Mouse (Mus musculus) large intestine, adult 2 months (tissue): ENCODE data around the gene Tmem150a. TPM values are rescaled to one million over a fixed set of nuclear protein-coding genes. Genes with fewer than 3 reads are reported as not detected.

ENCODE experiments used
- DNase-seq: peaks from one replicate; pipeline ENCODE4 v3.0.0-alpha.2; 2012; ENCODE audit warnings: low read depth, low spot score
- WGBS: fragments of 180-500 bp; shearing (Covaris S2); methylation state at CpG from one replicate; pipeline ENCODE4 v1.1.7; 2018; 5-methylcytosine and 5-hydroxymethylcytosine counted together
- polyA plus RNA-seq: library from polyadenylated mRNA; depleted of rRNA; stranded (reverse); fragments of >200 nt; gene quantifications from 2 replicates; pipeline ENCODE4 v1.2.3, GENCODE M21; 2012

The Tmem150a gene
- polyA plus RNA-seq, 1 experiment, result 13.4 TPM

DNA sequence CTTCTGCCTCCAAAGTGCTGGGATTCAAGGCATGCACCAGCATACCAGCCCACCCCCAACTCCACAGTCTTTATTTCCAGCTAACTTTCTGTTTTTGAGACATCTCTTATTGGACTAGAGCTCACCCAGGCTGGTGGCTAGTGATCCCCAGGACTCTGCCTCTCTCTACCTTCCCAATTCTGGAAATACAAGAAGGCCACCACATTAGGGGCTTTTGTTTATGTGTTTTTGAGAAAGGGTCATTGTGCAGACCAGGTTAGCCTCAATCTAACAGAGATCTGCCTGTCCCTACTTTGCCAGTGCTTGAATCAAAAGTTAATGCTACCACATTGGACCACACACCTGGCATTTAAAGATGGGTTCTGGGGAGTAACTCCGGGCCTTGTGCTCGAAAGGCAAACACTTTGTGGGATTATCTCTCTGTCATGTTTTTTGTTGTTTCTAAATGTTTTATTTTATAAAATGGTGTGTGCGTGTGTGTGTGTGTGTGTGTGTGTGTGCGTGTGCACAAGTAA, 12.3 kb downstream of the Tmem150a start:
- no peak for DNase-seq
- WGBS, result 74% methylated on average over 4 of the region's 4 CpGs

GRCm38 (mm10) chr6:72369557-72369956, 14.3 kb downstream of the Tmem150a start:
- DNase-seq, result no peak

DNA sequence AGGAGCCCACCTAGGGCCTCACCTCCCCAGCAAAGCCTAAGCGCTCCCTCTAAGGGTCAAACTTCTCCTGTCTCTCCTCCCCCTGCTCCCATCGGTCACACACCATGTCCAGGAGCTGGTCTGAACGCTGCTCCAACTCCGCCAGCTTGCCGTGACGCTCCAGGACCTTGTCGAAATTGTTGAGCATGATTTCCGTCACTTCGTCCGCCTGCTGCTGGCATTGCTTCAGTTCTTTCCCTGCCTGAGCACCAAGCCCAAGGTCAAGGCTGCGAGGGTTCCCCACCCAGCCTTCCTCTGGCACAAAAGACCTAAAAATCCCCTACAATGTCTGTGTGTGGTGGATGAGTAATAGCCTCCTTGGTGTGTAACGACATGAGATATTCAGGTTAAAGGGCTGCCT, 14.8 kb downstream of the Tmem150a start:
- DNase-seq, result no peak
- 78% methylated on average over 12 of the region's 12 CpGs for WGBS

More at GRCm38 (mm10) chr6:72369557-72369956, 14.3 kb downstream of the Tmem150a start:
- WGBS, result 84% methylated on average over 4 of the region's 4 CpGs

GRCm38 (mm10) chr6:72371147-72371546, 15.9 kb downstream of the Tmem150a start:
- WGBS, result 49% methylated on average over 5 of the region's 5 CpGs
- no peak for DNase-seq

GRCm38 (mm10) chr6:72371571-72371970, 16.3 kb downstream of the Tmem150a start:
- no peak for DNase-seq
- WGBS, result 16% methylated on average over 1 of the region's 1 CpGs

DNA sequence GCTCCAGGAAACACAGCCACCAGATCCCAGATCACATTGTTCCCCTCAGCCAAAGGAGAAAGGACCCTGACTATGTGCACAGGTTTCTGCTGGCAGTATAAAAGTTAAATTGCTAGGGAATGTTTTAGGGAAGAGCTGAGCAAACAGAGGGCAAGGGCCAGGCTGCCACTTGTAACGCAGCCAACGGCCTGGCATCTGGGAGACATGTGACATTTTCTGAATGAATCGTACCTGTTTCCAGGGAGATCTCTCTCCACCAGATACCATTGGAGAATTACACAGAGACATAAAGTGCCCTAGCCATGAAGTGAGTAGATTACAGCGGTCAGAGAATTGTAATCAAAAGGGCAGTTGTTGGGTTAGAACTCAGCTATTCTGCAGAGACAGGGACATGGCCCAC, 17.9 kb downstream of the Tmem150a start:
- no peak for DNase-seq

GRCm38 (mm10) chr6:72374206-72374605, 19.0 kb downstream of the Tmem150a start:
- 68% methylated on average over 7 of the region's 7 CpGs for WGBS
- no peak for DNase-seq

More for the DNA sequence above, 17.9 kb downstream of the Tmem150a start:
- WGBS, result 33% methylated on average over 4 of the region's 4 CpGs

GRCm38 (mm10) chr6:72374820-72375563, 19.7 kb downstream of the Tmem150a start:
- DNase-seq, result no peak
- 51% methylated on average over 15 of the region's 15 CpGs for WGBS

- DNase-seq, result no peak
- WGBS, result 94% methylated on average over 8 of the region's 8 CpGs
These were observed 23.4 kb downstream of the Tmem150a start for GRCm38 (mm10) chr6:72378510-72379234.

DNA sequence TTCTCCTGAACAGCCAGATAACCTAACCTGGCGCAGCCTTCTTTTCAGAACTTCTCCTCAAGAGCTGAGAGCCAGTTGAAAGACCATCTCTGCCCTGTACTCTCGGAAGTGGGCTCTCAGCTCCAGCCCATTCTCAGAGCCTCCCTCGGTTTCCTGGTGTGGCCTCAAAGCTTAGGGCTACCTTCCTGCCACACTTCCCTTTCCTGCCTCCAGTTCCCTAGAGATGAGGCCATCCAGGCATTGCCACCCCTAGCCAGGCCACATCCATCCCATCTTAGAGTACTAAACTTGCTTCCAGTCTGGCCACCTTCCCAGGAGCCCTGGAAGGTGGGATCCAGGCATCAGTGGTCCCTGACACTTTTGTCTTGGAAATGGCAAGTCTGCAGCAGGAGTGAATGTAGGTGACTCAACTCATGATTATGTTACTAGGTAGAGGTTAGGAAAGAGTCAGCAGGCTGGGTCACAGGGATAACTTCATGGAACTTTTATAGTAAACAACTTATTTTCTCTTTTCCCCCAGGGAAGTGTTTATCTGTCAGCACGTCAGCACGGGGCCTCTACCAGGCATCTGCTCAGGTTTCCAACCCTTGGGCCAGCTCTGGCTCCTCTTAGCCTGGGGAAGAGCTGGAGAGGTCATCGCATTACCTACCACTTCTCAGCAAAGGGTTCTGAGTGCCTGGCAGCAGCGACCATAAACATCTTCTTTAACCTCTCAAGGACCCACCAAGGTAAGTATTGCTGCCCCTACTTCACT, 24.3 kb downstream of the Tmem150a start:
- DNase-seq, result no peak
- WGBS, result 53% methylated on average over 7 of the region's 7 CpGs

DNA sequence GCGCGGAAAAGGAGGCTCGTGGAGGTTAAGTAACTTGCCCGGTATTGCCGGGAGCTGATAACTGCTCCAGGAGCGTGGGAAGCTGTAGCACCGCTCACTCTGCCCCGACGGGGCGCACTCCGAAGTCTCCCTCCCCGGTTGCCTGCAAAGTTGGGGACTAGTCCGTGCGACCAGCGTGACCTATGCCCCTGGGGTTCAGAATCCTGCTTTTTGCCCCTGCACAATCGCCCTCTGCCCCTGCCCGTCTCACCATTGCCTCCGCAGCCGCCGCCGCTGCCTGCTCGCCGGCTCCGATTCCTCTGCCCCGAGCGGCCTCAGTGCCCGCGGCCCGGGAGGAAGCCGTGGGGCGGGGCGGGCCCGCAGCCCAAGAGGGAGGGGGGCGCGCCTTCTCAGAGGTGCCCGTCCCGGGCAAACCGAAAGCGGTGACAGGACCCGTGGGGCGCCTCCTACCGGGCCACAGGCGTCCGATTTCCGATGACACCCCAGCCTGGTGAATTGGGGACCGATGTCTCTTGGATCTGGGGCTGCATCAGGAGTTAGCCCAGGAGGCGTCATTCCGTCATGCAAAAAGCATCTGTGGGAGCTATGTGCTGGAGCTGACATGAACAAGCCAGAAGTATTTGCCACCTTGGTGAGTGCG, 25.0 kb downstream of the Tmem150a start, which contains the start of gene Vamp5:
Gene Vamp5, minus strand, starts transcription at position 338 of the 640 bp plus-strand sequence.
- WGBS, result 1% methylated on average over 49 of the region's 49 CpGs

DNA sequence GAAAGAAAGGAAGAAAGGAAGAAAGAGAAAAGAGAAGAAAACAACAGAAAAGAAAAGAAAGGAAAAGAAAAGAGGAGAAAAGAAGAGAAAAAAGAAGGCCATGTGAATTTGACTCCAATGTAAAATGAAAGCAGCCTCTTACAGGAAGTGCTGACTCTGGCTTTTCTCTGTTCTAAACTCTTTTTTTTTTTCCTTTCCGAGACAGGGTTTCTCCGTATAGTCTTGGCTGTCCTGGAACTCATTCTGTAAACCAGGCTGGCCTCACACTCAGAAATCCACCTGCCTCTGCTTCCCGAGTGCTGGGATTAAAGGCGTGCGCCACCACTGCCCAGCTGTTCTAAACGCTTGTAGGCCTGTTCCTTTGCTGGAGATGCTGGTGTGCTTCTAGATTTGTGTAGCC, 27.2 kb downstream of the Tmem150a start:
- no peak for DNase-seq
- 85% methylated on average over 6 of the region's 6 CpGs for WGBS

More for the DNA sequence above, 25.0 kb downstream of the Tmem150a start, which contains the start of gene Vamp5:
- no peak for DNase-seq

DNA sequence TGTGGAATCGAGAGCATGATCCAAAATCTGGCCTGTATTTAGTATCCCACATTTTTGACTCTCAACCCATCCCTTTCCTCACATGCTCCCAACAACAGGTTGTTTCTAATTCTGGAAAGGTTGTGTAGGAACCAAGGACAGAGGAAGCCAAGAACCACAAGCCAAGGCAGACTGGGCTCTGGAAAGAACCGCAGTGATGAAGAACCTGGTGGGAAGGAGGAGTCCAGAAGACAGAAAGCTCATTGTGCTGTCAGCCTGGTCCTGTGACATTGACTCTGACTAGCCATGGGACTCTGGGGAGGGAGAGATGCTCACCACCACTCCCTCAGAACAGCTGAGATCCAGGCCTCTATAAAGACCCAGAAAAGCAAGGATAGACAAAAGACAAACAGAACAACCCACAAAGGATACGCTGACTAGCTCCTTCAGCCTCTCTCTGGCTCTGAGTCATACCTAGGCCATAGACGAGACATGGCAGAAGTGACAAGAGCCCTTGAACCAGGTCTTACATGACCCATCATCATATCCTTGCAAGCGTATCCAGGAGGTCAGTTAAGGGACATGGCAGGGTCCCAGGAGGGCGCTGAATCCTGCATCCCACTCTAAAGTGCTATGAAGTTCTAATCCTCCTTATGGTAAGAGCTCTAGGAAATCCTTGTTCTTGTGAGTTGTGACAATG, 28.0 kb downstream of the Tmem150a start:
- no peak for DNase-seq
- WGBS, result 84% methylated on average over 6 of the region's 6 CpGs

- no peak for DNase-seq
- 93% methylated on average over 7 of the region's 7 CpGs for WGBS
These were observed 28.7 kb downstream of the Tmem150a start for GRCm38 (mm10) chr6:72383952-72384351.

DNA sequence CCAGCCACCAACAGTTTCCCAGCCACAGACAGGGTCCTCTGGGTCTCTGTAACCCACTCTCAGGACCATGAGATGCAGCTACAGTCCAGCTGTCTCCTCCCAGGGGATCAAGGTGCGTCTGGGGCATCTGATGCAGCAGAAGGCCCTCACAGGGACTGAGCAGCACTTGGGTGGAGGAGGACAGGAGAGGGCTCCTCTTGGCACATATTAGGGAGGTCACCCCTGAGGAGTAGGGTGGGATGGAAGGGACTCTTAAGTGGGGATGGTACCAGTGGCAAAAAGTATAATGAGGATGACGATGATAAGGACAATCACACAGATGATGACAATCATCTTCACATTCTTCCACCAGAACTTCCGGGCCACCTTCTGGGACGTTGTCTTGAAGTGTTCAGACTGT, 30.0 kb downstream of the Tmem150a start:
- 86% methylated on average over 4 of the region's 4 CpGs for WGBS
- DNase-seq, result no peak

DNA sequence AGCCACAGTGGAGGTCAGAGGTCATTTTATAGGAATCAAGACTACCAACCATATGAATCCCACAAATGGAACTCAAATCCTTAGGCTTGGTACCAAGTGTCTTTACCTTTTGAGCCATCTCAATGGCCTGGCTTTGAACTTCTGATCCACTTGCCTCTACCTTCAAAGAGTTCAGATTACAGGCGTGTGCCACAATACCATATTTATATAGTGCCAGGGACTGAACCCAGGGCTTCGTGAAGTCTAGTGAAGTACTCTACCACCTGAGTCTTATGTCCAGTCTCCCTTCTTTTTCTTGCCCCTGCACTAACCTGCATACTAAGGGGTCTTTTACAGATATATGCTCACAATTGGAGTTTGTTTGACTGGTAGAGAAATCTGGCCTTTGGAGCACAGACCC, 31.3 kb downstream of the Tmem150a start:
- no peak for DNase-seq
- 96% methylated on average over 2 of the region's 2 CpGs for WGBS

GRCm38 (mm10) chr6:72387816-72388215, 32.6 kb downstream of the Tmem150a start:
- WGBS, result 93% methylated on average over 3 of the region's 3 CpGs
- no peak for DNase-seq

DNA sequence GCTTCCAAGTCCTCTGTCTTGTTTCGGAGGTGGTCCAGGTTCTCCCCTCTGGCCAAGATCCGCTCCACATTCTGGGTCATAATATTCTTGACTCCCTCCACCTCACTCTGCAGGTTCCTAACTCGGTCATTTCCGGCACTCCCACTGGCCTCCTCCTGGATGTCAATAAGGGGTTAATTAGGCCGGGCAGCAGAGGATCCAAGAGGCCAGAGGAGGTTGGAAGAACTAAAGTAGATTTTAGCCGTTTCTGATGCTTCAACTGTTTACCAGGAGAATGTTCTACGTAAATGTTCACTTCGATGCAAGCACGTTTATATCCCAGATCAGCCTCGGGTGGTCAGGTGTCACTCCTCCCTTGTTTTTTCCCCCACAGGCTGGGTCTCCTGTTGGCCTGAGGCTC, 33.0 kb downstream of the Tmem150a start:
- 77% methylated on average over 10 of the region's 10 CpGs for WGBS
- no peak for DNase-seq

GRCm38 (mm10) chr6:72388791-72389329, 33.6 kb downstream of the Tmem150a start:
- WGBS, result 63% methylated on average over 6 of the region's 6 CpGs
- DNase-seq, result no peak
